Mouse (Mus musculus): ENCODE results near the gene Atp2a3. TPM values are rescaled to one million over a fixed set of nuclear protein-coding genes. Genes with fewer than 3 reads are reported as not detected.

Atp2a3 gene
- polyA plus RNA-seq, 1 experiment from 2014 or later, result 1.7 TPM

DNA sequence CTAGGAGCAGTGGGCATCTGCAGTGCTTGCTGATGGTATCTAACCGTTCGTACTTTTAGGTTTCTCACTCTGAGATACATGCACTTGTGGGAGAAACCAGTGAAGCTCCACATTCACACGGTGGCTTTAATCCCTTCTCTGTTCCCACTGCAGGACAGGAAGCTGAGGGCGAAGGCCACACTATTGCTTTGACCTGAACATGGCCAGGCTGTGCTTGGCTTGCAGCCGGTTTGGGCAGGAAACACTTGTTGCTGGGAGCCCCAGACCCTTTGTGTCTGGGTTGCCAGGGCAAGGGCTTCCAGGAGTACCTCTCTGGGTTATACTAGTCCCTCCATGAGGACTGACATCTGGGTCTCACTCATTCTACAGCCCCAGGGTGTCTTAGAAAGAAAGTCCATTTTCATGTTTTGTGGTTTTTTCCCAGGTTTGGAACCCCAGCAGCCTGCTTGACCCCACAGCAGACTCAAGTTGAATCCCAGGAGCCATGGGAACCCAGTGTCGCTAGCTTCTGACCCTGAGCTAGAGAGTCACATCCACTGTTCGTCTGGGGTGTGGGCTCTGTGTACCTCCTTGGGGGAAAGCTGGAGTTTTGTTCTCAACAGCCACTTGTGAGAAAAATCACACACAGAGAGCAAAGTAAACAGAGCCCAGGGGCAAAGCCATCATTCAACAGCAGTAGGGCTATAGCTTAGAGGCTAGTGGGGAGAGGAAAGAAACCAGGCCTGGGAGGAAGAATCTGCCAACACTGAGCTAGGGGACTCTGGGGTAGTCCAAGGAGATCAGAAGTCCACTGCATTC is 15.8 kb upstream of the Atp2a3 start:
- no peak overlapping the region for H3K27ac ChIP-seq (ENCODE audit: low read length)
- H3K36me3 ChIP-seq (ENCODE audit: control insufficient read depth, insufficient read depth, low read length), result no peaks in the 10 kb centered on the region
- peaks cover 3% of the 10 kb centered on the region; the same call in 1 of the 2 replicates for H3K4me1 ChIP-seq (ENCODE audit: control insufficient read depth, insufficient read depth, low read length)
- no peak overlapping the region for H3K9ac ChIP-seq (ENCODE audit: low read depth, low read length)
- 68% methylated on average over 7 of the region's 7 CpGs for WGBS
- H3K4me2 ChIP-seq (ENCODE audit: low read length), result no peak overlapping the region
- H3K4me3 ChIP-seq (ENCODE audit: low read depth, low read length), result no peak overlapping the region
- no peak for ATAC-seq
- no peaks in the 10 kb centered on the region for H3K27me3 ChIP-seq (ENCODE audit: control insufficient read depth, insufficient read depth, low read depth, low read length)
- no peaks in the 10 kb centered on the region for H3K9me3 ChIP-seq (replicated peaks; ENCODE audit: control insufficient read depth, low read length, poor library complexity, severe bottlenecking)

DNA sequence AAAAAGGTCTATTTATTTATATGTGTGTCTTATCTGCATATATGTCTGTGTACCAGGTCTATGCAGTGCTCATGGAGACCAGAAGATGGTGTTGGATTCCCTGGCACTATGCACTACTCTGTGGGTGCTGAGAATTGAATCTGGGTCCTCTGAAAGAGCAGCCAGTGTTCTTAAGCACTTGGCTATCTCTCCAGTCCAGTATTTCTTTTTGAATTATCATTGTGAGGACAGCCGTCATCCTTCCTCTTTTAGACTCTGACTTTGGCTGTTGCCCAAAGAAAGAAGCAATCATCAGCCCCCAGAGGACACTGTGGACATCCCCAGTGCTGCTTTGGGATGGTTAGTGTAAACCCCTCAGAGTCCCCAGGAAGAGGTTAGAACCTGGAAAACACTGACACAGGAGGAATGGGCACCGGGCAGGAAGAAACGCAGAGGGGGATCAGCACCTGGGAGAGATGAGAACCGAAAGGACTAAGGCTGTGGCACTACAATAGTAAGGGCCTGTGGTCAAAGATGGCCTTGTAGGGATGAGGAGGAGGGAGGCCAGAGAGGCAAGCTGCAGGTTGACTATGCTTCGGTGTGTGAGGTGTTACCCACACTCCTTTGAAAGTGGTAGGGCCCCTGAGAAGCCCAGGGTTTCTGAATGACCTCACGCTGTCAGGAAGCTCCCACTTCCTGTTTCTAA is 15.0 kb upstream of the Atp2a3 start:
- ATAC-seq, result no peak
- Histone ChIP-seq H3K27ac (ENCODE audit: low read length) (no peak overlapping the region), H3K4me2 (ENCODE audit: low read length) (no peak overlapping the region), H3K36me3 (ENCODE audit: control insufficient read depth, insufficient read depth, low read length) (no peaks in the 10 kb centered on the region), H3K9ac (ENCODE audit: low read depth, low read length) (no peak overlapping the region), H3K4me3 (ENCODE audit: low read depth, low read length) (no peak overlapping the region), H3K9me3 (replicated peaks; ENCODE audit: control insufficient read depth, low read length, poor library complexity, severe bottlenecking) (no peaks in the 10 kb centered on the region), H3K4me1 (ENCODE audit: control insufficient read depth, insufficient read depth, low read length) (no peaks in the 10 kb centered on the region), H3K27me3 (ENCODE audit: control insufficient read depth, insufficient read depth, low read depth, low read length) (no peaks in the 10 kb centered on the region)
- WGBS, result 64% methylated on average over 6 of the region's 6 CpGs

DNA sequence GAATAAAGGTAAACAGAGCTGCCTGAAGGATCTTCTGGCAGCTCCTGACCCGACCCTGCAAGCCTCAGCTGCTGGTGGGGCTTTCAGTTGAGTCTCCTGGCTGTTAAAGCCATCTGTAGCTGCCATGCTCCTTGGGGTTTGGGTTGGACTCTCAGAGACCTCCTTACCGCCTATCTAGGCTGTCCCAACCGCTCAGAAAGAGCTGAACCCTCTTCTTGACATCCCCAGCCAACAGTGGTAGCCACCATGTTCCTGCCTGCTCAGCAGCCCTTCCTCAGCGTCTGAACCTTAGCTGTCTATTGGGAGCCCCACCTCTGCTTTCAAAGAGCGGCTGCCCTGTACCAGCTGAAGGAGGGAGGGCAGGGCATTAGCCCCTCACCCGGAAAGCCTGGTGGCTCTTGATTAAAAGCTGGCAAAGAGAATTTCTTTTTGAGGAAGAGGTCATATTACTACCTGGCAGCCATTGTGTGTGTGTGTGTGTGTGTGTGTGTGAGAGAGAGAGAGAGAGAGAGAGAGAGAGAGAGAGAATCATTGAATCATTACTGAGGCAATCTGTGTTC is 14.3 kb upstream of the Atp2a3 start:
- Histone ChIP-seq H3K9ac (ENCODE audit: low read depth, low read length) (no peak overlapping the region), H3K36me3 (ENCODE audit: control insufficient read depth, insufficient read depth, low read length) (no peaks in the 10 kb centered on the region), H3K27ac (ENCODE audit: low read length) (no peak overlapping the region), H3K4me1 (ENCODE audit: control insufficient read depth, insufficient read depth, low read length) (no peaks in the 10 kb centered on the region), H3K9me3 (replicated peaks; ENCODE audit: control insufficient read depth, low read length, poor library complexity, severe bottlenecking) (no peaks in the 10 kb centered on the region), H3K4me2 (ENCODE audit: low read length) (no peak overlapping the region), H3K27me3 (ENCODE audit: control insufficient read depth, insufficient read depth, low read depth, low read length) (no peaks in the 10 kb centered on the region), H3K4me3 (ENCODE audit: low read depth, low read length) (no peak overlapping the region)
- ATAC-seq, result no peak
- 55% methylated on average over 6 of the region's 6 CpGs for WGBS

DNA sequence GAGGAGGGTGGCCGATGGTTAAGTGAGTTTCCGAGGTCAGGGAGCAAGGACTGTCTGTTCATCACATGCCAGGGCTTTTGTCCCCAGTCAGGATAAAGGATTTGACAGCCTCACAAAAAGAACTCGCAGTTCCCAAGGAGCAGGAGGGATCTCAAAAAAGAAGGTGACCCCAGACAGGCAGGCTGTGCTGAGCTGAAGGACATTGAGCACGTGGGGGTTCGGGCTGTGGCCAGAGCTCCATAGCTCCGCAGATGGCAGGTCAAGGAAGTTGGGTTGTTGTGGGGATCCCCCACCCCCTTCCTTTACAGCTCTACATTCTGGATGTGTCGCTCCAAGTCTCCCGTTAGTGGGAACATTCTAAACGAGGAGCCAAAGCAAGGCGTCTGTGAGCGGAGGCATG is 13.1 kb upstream of the Atp2a3 start:
- Histone ChIP-seq H3K27me3 (ENCODE audit: control insufficient read depth, insufficient read depth, low read depth, low read length) (no peaks in the 10 kb centered on the region), H3K4me1 (ENCODE audit: control insufficient read depth, insufficient read depth, low read length) (no peaks in the 10 kb centered on the region), H3K36me3 (ENCODE audit: control insufficient read depth, insufficient read depth, low read length) (no peaks in the 10 kb centered on the region), H3K9ac (ENCODE audit: low read depth, low read length) (no peak overlapping the region), H3K4me3 (ENCODE audit: low read depth, low read length) (no peak overlapping the region), H3K4me2 (ENCODE audit: low read length) (no peak overlapping the region), H3K9me3 (replicated peaks; ENCODE audit: control insufficient read depth, low read length, poor library complexity, severe bottlenecking) (no peaks in the 10 kb centered on the region), H3K27ac (ENCODE audit: low read length) (no peak overlapping the region)
- 51% methylated on average over 11 of the region's 11 CpGs for WGBS
- no peak for ATAC-seq

DNA sequence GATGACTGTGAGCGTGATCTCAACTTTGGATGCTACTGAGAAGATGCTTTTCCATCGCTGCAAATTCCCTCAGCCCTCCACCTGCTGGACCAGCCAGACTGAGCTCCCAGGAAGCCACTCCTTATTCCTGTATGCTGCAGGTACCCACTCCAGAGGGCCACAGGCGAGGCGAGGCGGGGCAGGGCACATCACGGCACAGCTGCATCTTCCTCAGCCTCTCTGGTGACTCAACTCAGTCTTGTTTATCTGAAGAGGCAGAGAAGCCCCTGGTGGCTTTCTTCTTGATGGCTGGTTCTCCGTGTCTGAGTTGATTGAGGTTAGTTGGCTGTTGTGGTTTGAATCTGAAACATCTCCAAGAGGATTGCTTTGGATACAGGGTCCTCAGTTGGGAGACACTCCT is 12.7 kb upstream of the Atp2a3 start:
- Histone ChIP-seq H3K27ac (ENCODE audit: low read length) (no peak overlapping the region), H3K9me3 (replicated peaks; ENCODE audit: control insufficient read depth, low read length, poor library complexity, severe bottlenecking) (no peaks in the 10 kb centered on the region), H3K4me2 (ENCODE audit: low read length) (no peak overlapping the region), H3K27me3 (ENCODE audit: control insufficient read depth, insufficient read depth, low read depth, low read length) (no peaks in the 10 kb centered on the region), H3K4me3 (ENCODE audit: low read depth, low read length) (no peak overlapping the region), H3K4me1 (ENCODE audit: control insufficient read depth, insufficient read depth, low read length) (no peaks in the 10 kb centered on the region), H3K36me3 (ENCODE audit: control insufficient read depth, insufficient read depth, low read length) (no peaks in the 10 kb centered on the region), H3K9ac (ENCODE audit: low read depth, low read length) (no peak overlapping the region)
- WGBS, result 83% methylated on average over 7 of the region's 7 CpGs
- no peak for ATAC-seq

DNA sequence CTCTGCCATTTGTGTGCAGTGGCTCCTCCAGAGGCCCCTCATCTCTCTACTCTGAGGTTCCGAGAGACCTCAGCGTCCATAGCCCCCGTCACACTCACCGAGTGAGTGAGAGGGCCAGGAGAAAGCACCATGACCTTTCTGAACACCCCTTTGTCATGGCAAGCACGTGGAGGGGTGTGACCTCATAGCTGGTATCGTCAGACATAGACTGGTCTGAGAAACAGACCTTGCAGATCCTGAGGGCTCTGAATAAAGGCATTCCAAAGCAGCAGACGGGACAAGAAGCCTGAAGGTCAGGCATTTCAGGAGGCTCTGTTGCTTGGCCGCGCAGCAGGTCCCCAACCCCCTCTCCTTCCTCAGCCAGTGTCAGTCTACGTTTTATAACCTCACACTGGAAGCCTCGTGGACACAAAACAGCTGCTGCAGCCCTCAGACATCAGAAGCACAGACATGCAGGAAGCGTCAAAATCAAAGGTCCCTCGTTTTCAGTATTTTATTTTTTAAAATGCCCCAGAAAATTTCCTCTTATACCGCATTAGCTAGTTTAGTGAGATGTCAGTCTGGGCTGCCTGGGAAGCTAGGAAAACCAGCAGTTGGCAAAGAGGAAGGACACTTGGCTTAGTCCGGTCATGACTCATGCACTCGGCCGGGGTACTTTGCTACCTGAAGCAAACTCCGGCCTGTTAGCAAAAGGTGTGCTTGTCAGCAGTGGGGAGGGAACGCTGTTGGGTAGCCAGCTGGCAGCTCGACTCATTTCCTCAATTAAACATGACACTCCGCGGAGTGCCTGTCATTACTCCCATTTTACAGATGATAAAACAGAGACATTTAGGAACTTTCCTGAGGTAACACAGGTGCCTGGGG is 9.6 kb upstream of the Atp2a3 start:
- no peaks in the 10 kb centered on the region for H3K36me3 ChIP-seq (ENCODE audit: control insufficient read depth, insufficient read depth, low read length)
- 73% methylated on average over 22 of the region's 22 CpGs for WGBS
- ATAC-seq, result no peak
- H3K4me1 ChIP-seq (ENCODE audit: control insufficient read depth, insufficient read depth, low read length), result no peaks in the 10 kb centered on the region
- H3K4me3 ChIP-seq (ENCODE audit: low read depth, low read length), result no peak overlapping the region
- H3K27ac ChIP-seq (ENCODE audit: low read length), result no peak overlapping the region
- no peak overlapping the region for H3K4me2 ChIP-seq (ENCODE audit: low read length)
- no peaks in the 10 kb centered on the region for H3K27me3 ChIP-seq (ENCODE audit: control insufficient read depth, insufficient read depth, low read depth, low read length)
- no peaks in the 10 kb centered on the region for H3K9me3 ChIP-seq (replicated peaks; ENCODE audit: control insufficient read depth, low read length, poor library complexity, severe bottlenecking)
- H3K9ac ChIP-seq (ENCODE audit: low read depth, low read length), result no peak overlapping the region

DNA sequence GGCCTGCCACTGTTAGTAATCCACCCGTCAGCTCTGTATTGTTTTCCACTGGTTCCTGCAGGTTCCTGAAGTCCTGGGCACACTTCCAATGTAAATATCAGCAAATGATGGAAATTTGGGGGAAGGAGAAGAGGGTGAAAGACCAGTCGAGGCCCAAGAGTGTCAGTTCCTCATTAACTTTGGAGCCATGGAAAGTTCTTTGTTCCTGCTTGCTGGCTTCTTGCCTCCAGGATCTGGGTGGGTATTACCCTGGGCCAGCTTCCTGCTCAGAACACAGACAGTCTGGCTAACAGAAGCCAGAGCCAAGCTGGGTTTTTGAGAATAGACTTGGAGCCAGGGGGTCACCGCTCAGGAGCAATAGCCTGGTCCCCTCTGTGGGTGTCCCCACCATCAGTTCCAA is 8.7 kb upstream of the Atp2a3 start:
- Histone ChIP-seq H3K36me3 (ENCODE audit: control insufficient read depth, insufficient read depth, low read length) (no peaks in the 10 kb centered on the region), H3K27ac (ENCODE audit: low read length) (no peak overlapping the region), H3K4me3 (ENCODE audit: low read depth, low read length) (no peak overlapping the region), H3K9me3 (replicated peaks; ENCODE audit: control insufficient read depth, low read length, poor library complexity, severe bottlenecking) (no peaks in the 10 kb centered on the region), H3K4me1 (ENCODE audit: control insufficient read depth, insufficient read depth, low read length) (no peaks in the 10 kb centered on the region), H3K4me2 (ENCODE audit: low read length) (no peak overlapping the region), H3K27me3 (ENCODE audit: control insufficient read depth, insufficient read depth, low read depth, low read length) (no peaks in the 10 kb centered on the region), H3K9ac (ENCODE audit: low read depth, low read length) (no peak overlapping the region)
- ATAC-seq, result no peak
- WGBS, result 61% methylated on average over 3 of the region's 3 CpGs

DNA sequence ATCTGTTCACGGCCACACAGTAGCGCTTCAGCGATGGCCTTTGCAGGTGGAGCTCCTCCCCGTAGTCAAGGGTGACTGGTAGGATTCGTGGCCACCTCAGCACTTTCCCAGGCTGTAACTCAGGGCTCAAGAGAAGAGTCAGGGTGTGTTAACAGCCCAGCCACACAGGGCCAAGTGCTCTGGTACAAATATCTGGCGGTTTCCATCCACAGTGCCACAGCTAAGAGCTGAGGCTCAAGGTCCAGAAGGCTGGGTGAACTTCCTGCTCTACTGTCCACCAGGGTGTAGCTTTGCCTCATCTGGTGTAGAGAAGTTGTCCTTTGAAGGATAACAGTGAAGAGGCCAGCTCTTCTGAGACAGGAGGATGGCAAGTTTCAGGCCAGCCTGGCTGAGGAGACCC is 8.3 kb upstream of the Atp2a3 start:
- Histone ChIP-seq H3K4me2 (ENCODE audit: low read length) (no peak overlapping the region), H3K36me3 (ENCODE audit: control insufficient read depth, insufficient read depth, low read length) (no peaks in the 10 kb centered on the region), H3K4me3 (ENCODE audit: low read depth, low read length) (no peak overlapping the region), H3K9ac (ENCODE audit: low read depth, low read length) (no peak overlapping the region), H3K27me3 (ENCODE audit: control insufficient read depth, insufficient read depth, low read depth, low read length) (no peaks in the 10 kb centered on the region), H3K4me1 (ENCODE audit: control insufficient read depth, insufficient read depth, low read length) (no peaks in the 10 kb centered on the region), H3K9me3 (replicated peaks; ENCODE audit: control insufficient read depth, low read length, poor library complexity, severe bottlenecking) (no peaks in the 10 kb centered on the region), H3K27ac (ENCODE audit: low read length) (no peak overlapping the region)
- WGBS, result 89% methylated on average over 6 of the region's 6 CpGs
- ATAC-seq, result no peak
